Mouse (Mus musculus) embryonic facial prominence, embryonic 12.5 days (tissue): ENCODE results near the gene Gadd45gip1. TPM values are rescaled to one million over a fixed set of nuclear protein-coding genes. Genes with fewer than 3 reads are reported as not detected.

Experiments used
- ATAC-seq: fragments of 200-750 bp; cut with Nextera tagmentation; 2 replicates; pipeline ENCODE4 v1.8.0; 2017; ENCODE audit not compliant: insufficient number of reproducible peaks, insufficient read depth, low FRiP score, low TSS enrichment
- H3K27ac ChIP-seq: fragments of 300-500 bp; sonication (generic); 2 replicates; pipeline ENCODE4 v1.5.1; 2016; ENCODE audit warnings: mild to moderate bottlenecking
- H3K27me3 ChIP-seq: fragments of 300-500 bp; sonication (generic); 2 replicates; pipeline ENCODE4 v1.6.1; 2016; ENCODE audit warnings: mild to moderate bottlenecking, moderate library complexity
- H3K36me3 ChIP-seq: fragments of 300-500 bp; sonication (generic); 2 replicates; pipeline ENCODE4 v1.6.1; 2016; ENCODE audit warnings: mild to moderate bottlenecking
- H3K4me1 ChIP-seq: fragments of 300-500 bp; sonication (generic); 2 replicates; pipeline ENCODE4 v1.6.1; 2016
- H3K4me2 ChIP-seq: fragments of 300-500 bp; sonication (generic); replicated peaks from 2 replicates; pipeline ENCODE4 v1.6.1; 2016; ENCODE audit warnings: mild to moderate bottlenecking, moderate library complexity
- H3K4me3 ChIP-seq: fragments of 300-500 bp; sonication (generic); 2 replicates; pipeline ENCODE4 v1.5.1; 2016; ENCODE audit warnings: mild to moderate bottlenecking
- H3K9ac ChIP-seq: fragments of 300-500 bp; sonication (generic); 2 replicates; pipeline ENCODE4 v1.6.1; 2016; ENCODE audit warnings: mild to moderate bottlenecking, moderate library complexity
- H3K9me3 ChIP-seq: fragments of 300-500 bp; sonication (generic); 2 replicates; pipeline ENCODE4 v1.6.1; 2016; ENCODE audit warnings: mild to moderate bottlenecking, moderate library complexity
- WGBS: fragments of 180-500 bp; shearing (Covaris S2); methylation state at CpG from one replicate; pipeline ENCODE4 v1.1.7; 2016; 5-methylcytosine and 5-hydroxymethylcytosine counted together
- polyA plus RNA-seq: library from polyadenylated mRNA; unstranded; fragments of >200 nt; fragmentation: Nextera tagmentation; extraction: Ambion mirVana; gene quantifications from 2 replicates; pipeline ENCODE4 v1.2.1, GENCODE M21; 2016

The Gadd45gip1 gene
- polyA plus RNA-seq, 1 experiment from 2014 or later, result 46.7 TPM

- peak overlapping the region; percentile 76 for H3K4me2 ChIP-seq
- H3K27me3 ChIP-seq, result no peaks in the 10 kb centered on the region
- peak overlapping the region; percentile 79 for H3K27ac ChIP-seq
- WGBS, result under 1% methylated on average over 30 of the region's 30 CpGs
- peaks cover 30% of the 10 kb centered on the region for H3K4me1 ChIP-seq
- H3K36me3 ChIP-seq, result peaks cover 42% of the 10 kb centered on the region
- H3K9ac ChIP-seq, result peak overlapping the region; percentile 91
- ATAC-seq, result peak; percentile 31
- no peaks in the 10 kb centered on the region for H3K9me3 ChIP-seq
- peak overlapping the region; percentile 93 for H3K4me3 ChIP-seq
Measured at GRCm38 (mm10) chr8:84846094-84846721, 14.9 kb downstream of the Gadd45gip1 start.

- Histone ChIP-seq H3K36me3 (peaks cover 35% of the 10 kb centered on the region), H3K27ac (peak within 1 kb of the TSS; percentile 86), H3K9me3 (no peaks in the 10 kb centered on the region), H3K27me3 (no peaks in the 10 kb centered on the region), H3K9ac (peak within 1 kb of the TSS; percentile 91), H3K4me2 (peak within 1 kb of the TSS; percentile 76), H3K4me1 (peaks cover 30% of the 10 kb centered on the region), H3K4me3 (peak within 1 kb of the TSS; percentile 93)
- under 1% methylated on average over 55 of the region's 55 CpGs for WGBS
- peak; percentile 100 for ATAC-seq
Measured at GRCm38 (mm10) chr8:84846722-84847572, 15.6 kb downstream of the Gadd45gip1 start, which contains the start of gene Calr. Gene Calr, minus strand, starts transcription at chr8:84846934.

DNA sequence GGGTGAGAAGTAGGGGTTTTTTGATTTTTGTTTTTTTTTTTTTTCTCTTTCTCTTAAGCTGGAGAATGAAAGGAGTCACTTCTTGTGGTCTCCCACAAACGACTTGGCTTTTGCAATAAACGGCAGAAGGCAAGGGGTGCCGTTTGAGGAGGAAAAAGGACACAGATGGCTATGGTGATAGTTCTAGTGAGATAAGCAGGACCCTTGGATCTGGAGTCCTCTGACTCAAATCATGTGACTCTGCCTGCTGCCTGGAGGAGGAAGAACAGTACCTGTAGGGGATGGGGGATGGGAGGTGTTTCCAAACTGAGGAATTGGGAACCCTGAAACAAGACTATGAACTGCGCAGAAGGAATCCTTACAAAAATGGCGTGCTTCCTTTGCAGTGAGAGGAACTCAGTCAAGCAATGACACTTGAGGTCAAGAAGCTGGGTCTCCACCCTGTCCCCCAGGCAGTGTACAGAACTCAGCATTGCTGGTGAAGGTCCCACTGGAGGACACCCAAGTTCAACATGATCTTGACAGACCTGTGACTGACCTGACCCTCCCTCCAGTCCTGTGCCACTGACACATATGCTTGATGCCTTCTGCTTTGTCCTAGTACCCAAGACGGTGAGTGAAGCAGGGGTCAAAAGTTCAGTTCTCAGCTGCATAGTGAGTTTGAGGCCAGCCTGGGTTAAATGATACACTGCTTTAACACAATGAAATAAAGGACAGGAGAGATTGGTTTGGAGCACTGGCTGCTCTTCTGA lies 16.5 kb downstream of the Gadd45gip1 start:
- peak overlapping the region; percentile 76 for H3K4me2 ChIP-seq
- peaks cover 26% of the 10 kb centered on the region for H3K36me3 ChIP-seq
- WGBS, result 54% methylated on average over 6 of the region's 6 CpGs
- peak overlapping the region; percentile 93 for H3K4me3 ChIP-seq
- H3K4me1 ChIP-seq, result peaks cover 29% of the 10 kb centered on the region
- no peak for ATAC-seq
- no peaks in the 10 kb centered on the region for H3K9me3 ChIP-seq
- H3K27me3 ChIP-seq, result no peaks in the 10 kb centered on the region
- peak overlapping the region; percentile 70 for H3K9ac ChIP-seq
- H3K27ac ChIP-seq, result peak overlapping the region; percentile 86

DNA sequence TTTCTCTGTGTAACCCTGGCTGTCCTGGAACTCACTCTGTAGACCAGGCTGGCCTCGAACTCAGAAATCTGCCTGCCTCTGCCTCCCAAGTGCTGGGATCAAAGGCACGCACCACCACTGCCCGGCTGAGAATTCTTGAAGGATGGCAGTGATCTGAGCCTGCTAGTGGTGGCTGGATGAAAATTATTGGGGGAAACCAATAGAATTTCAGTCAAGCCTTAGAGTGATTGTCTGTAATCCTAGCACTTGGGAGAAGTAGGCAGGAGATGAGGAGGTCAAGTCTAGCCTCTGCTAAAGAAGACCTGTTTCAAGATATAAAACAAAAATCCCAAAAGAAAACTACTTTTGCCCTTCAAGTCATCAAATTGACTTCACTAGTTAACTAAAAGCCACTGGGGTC lies 25.1 kb downstream of the Gadd45gip1 start:
- Histone ChIP-seq H3K27me3 (no peaks in the 10 kb centered on the region), H3K4me2 (0 out of 2 replicates have a peak overlapping the region, but pooled peaks have one; percentile 92), H3K9me3 (no peaks in the 10 kb centered on the region), H3K36me3 (peaks cover 23% of the 10 kb centered on the region), H3K9ac (no peak overlapping the region), H3K27ac (no peak overlapping the region), H3K4me1 (peaks cover 12% of the 10 kb centered on the region), H3K4me3 (peak overlapping the region; percentile 97)
- ATAC-seq, result peak; percentile 13; the same call in 1 of the 2 replicates
- WGBS, result 97% methylated on average over 3 of the region's 3 CpGs

GRCm38 (mm10) chr8:84856864-84857441 lies 25.6 kb downstream of the Gadd45gip1 start, which contains the start of gene Farsa:
Gene Farsa, plus strand, starts transcription at chr8:84856989.
- H3K27ac ChIP-seq, result peak within 1 kb of the TSS; percentile 74
- WGBS, result under 1% methylated on average over 39 of the region's 39 CpGs

DNA sequence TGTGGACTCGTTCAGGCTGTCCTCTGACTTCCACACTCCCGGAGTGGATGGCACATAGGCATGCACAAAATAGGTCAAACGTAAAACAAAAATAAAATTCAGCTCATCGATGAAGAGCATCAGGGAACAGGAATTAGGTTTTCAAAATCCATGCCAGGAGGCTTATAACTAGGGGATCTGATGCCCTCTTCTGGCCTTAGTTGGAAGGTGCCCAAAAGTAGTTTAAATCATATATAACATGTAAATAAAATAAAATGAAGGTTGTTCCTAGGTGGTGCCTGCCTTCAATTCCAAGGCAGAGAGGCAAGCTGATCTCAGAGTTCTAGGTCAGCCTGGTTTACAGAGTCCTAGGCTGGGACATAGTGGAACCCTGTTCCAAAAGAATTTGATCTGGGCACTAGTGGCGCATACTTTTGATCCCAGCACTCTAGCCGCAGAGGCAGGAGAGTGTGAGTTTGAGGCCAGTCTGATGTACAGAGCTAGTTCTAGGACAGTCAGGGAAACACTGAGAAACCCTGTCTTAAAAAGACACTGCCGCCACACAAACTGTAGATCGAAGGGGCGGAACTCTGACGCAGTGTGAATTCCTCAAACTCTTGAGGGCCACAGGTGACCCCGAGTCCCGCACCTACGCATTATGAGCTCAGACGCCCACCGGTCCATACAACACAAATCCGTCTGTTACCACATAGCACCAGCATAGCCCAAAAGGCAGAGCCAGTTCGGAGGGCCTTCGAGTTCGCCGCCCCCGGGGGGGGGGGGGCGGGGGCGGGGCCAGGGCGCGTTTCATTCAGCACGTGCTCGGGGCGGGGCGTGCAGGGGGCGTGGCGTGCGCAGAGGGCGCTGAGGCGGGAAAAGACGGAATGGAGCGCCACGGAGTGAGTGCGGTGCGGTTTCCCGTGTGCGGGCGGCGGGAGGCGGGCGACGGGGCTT lies 40.3 kb downstream of the Gadd45gip1 start, which contains the start of gene Syce2:
TSS of gene Syce2 (plus strand) at position 736 of the 933 bp plus-strand sequence.
- 0 out of 2 replicates have a peak, but pooled peaks cover 4% of the 10 kb centered on the region for H3K27me3 ChIP-seq
- H3K4me3 ChIP-seq, result peak within 1 kb of the TSS; percentile 39
- peaks cover 30% of the 10 kb centered on the region for H3K36me3 ChIP-seq
- peak; percentile 19; the same call in 1 of the 2 replicates for ATAC-seq
- H3K4me1 ChIP-seq, result peaks cover 11% of the 10 kb centered on the region; the same call in 1 of the 2 replicates
- 14% methylated on average over 45 of the region's 46 CpGs for WGBS
- H3K9me3 ChIP-seq, result no peaks in the 10 kb centered on the region
- no peak within 1 kb of the TSS for H3K27ac ChIP-seq
- H3K4me2 ChIP-seq, result peak within 1 kb of the TSS; percentile 88
- peak within 1 kb of the TSS; percentile 59 for H3K9ac ChIP-seq

More at GRCm38 (mm10) chr8:84856864-84857441, 25.6 kb downstream of the Gadd45gip1 start, which contains the start of gene Farsa:
- no peaks in the 10 kb centered on the region for H3K9me3 ChIP-seq
- H3K4me3 ChIP-seq, result peak within 1 kb of the TSS; percentile 97
- no peaks in the 10 kb centered on the region for H3K27me3 ChIP-seq
- peak within 1 kb of the TSS; percentile 92 for H3K4me2 ChIP-seq
- H3K9ac ChIP-seq, result peak within 1 kb of the TSS; percentile 92
- ATAC-seq, result peak; percentile 80
- H3K4me1 ChIP-seq, result peaks cover 12% of the 10 kb centered on the region
- H3K36me3 ChIP-seq, result peaks cover 28% of the 10 kb centered on the region

- 3% methylated on average over 54 of the region's 54 CpGs for WGBS
- H3K9me3 ChIP-seq, result no peaks in the 10 kb centered on the region
- H3K4me3 ChIP-seq, result peak overlapping the region; percentile 39
- H3K4me1 ChIP-seq, result peaks cover 11% of the 10 kb centered on the region; the same call in 1 of the 2 replicates
- peak overlapping the region; percentile 88 for H3K4me2 ChIP-seq
- peaks cover 22% of the 10 kb centered on the region for H3K36me3 ChIP-seq
- 0 out of 2 replicates have a peak, but pooled peaks cover 4% of the 10 kb centered on the region for H3K27me3 ChIP-seq
- peak; percentile 65 for ATAC-seq
- H3K9ac ChIP-seq, result peak overlapping the region; percentile 59
- H3K27ac ChIP-seq, result no peak overlapping the region
Measured at GRCm38 (mm10) chr8:84872309-84872965, 41.1 kb downstream of the Gadd45gip1 start.

- WGBS, result 63% methylated on average over 4 of the region's 4 CpGs
- no peak for ATAC-seq
- H3K27ac ChIP-seq, result no peak overlapping the region
Measured at GRCm38 (mm10) chr8:84873016-84873415, 41.7 kb downstream of the Gadd45gip1 start.

DNA sequence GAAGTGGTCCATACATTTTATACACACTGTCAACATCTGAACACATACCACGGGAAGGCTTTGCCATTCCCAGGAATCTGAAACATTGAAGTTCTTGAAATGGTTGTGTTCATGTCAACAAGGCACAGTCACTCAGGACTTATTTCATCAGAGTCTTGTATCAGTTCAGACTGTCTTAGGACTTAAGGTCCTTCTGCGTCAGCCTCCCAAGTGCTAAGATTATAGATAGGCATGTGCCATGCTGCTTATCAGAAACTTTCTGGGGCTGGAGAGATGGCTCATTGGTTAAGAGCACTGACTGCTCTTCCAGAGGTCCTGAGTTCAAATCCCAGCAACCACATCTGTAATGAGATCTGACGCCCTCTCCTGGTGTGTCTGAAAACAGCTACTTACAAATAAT lies 43.0 kb downstream of the Gadd45gip1 start:
- no peak overlapping the region for H3K9ac ChIP-seq
- no peak overlapping the region for H3K4me3 ChIP-seq
- H3K4me2 ChIP-seq, result no peak overlapping the region
- 0 out of 2 replicates have a peak, but pooled peaks cover 4% of the 10 kb centered on the region for H3K27me3 ChIP-seq
- peaks cover 11% of the 10 kb centered on the region; the same call in 1 of the 2 replicates for H3K4me1 ChIP-seq
- H3K36me3 ChIP-seq, result peaks cover 3% of the 10 kb centered on the region
- H3K27ac ChIP-seq, result no peak overlapping the region
- WGBS, result 87% methylated on average over 3 of the region's 3 CpGs
- no peaks in the 10 kb centered on the region for H3K9me3 ChIP-seq
- ATAC-seq, result no peak

More at GRCm38 (mm10) chr8:84873016-84873415, 41.7 kb downstream of the Gadd45gip1 start:
- peaks cover 11% of the 10 kb centered on the region; the same call in 1 of the 2 replicates for H3K4me1 ChIP-seq
- no peaks in the 10 kb centered on the region for H3K9me3 ChIP-seq
- peaks cover 16% of the 10 kb centered on the region for H3K36me3 ChIP-seq
- H3K4me3 ChIP-seq, result peak overlapping the region; percentile 39
- peak overlapping the region; percentile 88 for H3K4me2 ChIP-seq
- H3K9ac ChIP-seq, result peak overlapping the region; percentile 59; the same call in 1 of the 2 replicates
- H3K27me3 ChIP-seq, result 0 out of 2 replicates have a peak, but pooled peaks cover 4% of the 10 kb centered on the region
